Mouse (Mus musculus) liver, embryonic 12.5 days (tissue): ENCODE results near the gene Aida. TPM values are rescaled to one million over a fixed set of nuclear protein-coding genes. Genes with fewer than 3 reads are reported as not detected.
"Not testable (repeated sequence)": the region's sequence is repeated elsewhere in the genome, so short reads cannot be mapped to it uniquely, and the experiment has no call there.

Source experiments
- ATAC-seq: fragments of 200-750 bp; cut with Nextera tagmentation; 2 replicates; pipeline ENCODE4 v1.8.0; 2017; ENCODE audit warnings: moderate number of reproducible peaks, mild to moderate bottlenecking, moderate library complexity
- H3K27ac ChIP-seq: fragments of 300-500 bp; sonication (generic); 2 replicates; pipeline ENCODE4 v1.5.1; 2016; ENCODE audit warnings: mild to moderate bottlenecking
- H3K27me3 ChIP-seq: fragments of 300-500 bp; sonication (generic); replicated peaks from 2 replicates; pipeline ENCODE4 v1.6.1; 2016; ENCODE audit warnings: mild to moderate bottlenecking, moderate library complexity
- H3K36me3 ChIP-seq: fragments of 300-500 bp; sonication (generic); 2 replicates; pipeline ENCODE4 v1.6.1; 2016; ENCODE audit warnings: mild to moderate bottlenecking, moderate library complexity
- H3K4me1 ChIP-seq: fragments of 300-500 bp; sonication (generic); 2 replicates; pipeline ENCODE4 v1.6.1; 2016
- H3K4me2 ChIP-seq: fragments of 300-500 bp; sonication (generic); 2 replicates; pipeline ENCODE4 v1.6.1; 2016; ENCODE audit warnings: mild to moderate bottlenecking, moderate library complexity
- H3K4me3 ChIP-seq: fragments of 300-500 bp; sonication (generic); 2 replicates; pipeline ENCODE4 v1.5.1; 2016; ENCODE audit warnings: mild to moderate bottlenecking, moderate library complexity
- H3K9ac ChIP-seq: fragments of 300-500 bp; sonication (generic); 2 replicates; pipeline ENCODE4 v1.6.1; 2016; ENCODE audit warnings: mild to moderate bottlenecking, moderate library complexity
- H3K9me3 ChIP-seq: fragments of 300-500 bp; sonication (generic); replicated peaks from 2 replicates; pipeline ENCODE4 v1.6.1; 2016; ENCODE audit warnings: mild to moderate bottlenecking, moderate library complexity
- WGBS: fragments of 180-500 bp; shearing (Covaris S2); methylation state at CpG from one replicate; pipeline ENCODE4 v1.1.7; 2016; ENCODE audit not compliant: insufficient replicate concordance; 5-methylcytosine and 5-hydroxymethylcytosine counted together
- polyA plus RNA-seq: library from polyadenylated mRNA; unstranded; fragments of >200 nt; fragmentation: Nextera tagmentation; extraction: Ambion mirVana; gene quantifications from 2 replicates; pipeline ENCODE4 v1.2.1, GENCODE M21; 2016

The Aida gene
- polyA plus RNA-seq, 1 experiment from 2014 or later, result 26.9 TPM

GRCm38 (mm10) chr1:183288351-183288750 lies 8.0 kb upstream of the Aida start:
- no peaks in the 10 kb centered on the region for H3K27me3 ChIP-seq
- no peak overlapping the region for H3K4me2 ChIP-seq
- 80% methylated on average over 3 of the region's 3 CpGs for WGBS
- H3K4me1 ChIP-seq, result no peaks in the 10 kb centered on the region
- no peak overlapping the region for H3K4me3 ChIP-seq
- H3K9ac ChIP-seq, result no peak overlapping the region
- H3K9me3 ChIP-seq, result no peaks in the 10 kb centered on the region
- no peak overlapping the region for H3K27ac ChIP-seq
- H3K36me3 ChIP-seq, result peaks cover 95% of the 10 kb centered on the region
- no peak for ATAC-seq

GRCm38 (mm10) chr1:183289576-183289975 lies 6.8 kb upstream of the Aida start:
- no peaks in the 10 kb centered on the region for H3K4me1 ChIP-seq
- no peak overlapping the region for H3K4me2 ChIP-seq
- H3K27me3 ChIP-seq, result no peaks in the 10 kb centered on the region
- no peaks in the 10 kb centered on the region for H3K9me3 ChIP-seq
- no peak for ATAC-seq
- H3K36me3 ChIP-seq, result peaks cover 93% of the 10 kb centered on the region
- 86% methylated on average over 4 of the region's 4 CpGs for WGBS
- H3K27ac ChIP-seq, result no peak overlapping the region
- H3K4me3 ChIP-seq, result no peak overlapping the region
- no peak overlapping the region for H3K9ac ChIP-seq

GRCm38 (mm10) chr1:183296877-183297383 lies 540 bp downstream of the Aida start, which contains the start of gene Brox:
Brox (minus strand) TSS chr1:183297269.
- peak within 1 kb of the TSS; percentile 81 for H3K27ac ChIP-seq
- peaks cover 22% of the 10 kb centered on the region for H3K36me3 ChIP-seq
- WGBS, result under 1% methylated on average over 39 of the region's 39 CpGs
- H3K27me3 ChIP-seq, result no peaks in the 10 kb centered on the region
- peak within 1 kb of the TSS; percentile 74 for H3K9ac ChIP-seq
- H3K4me2 ChIP-seq, result peak within 1 kb of the TSS; percentile 69
- peak; percentile 88 for ATAC-seq
- H3K9me3 ChIP-seq, result no peaks in the 10 kb centered on the region
- peak within 1 kb of the TSS; percentile 65 for H3K4me3 ChIP-seq
- H3K4me1 ChIP-seq, result peaks cover 8% of the 10 kb centered on the region; the same call in 1 of the 2 replicates

- Histone ChIP-seq H3K27me3 (no peaks in the 10 kb centered on the region), H3K27ac (peak overlapping the region; percentile 81), H3K9me3 (no peaks in the 10 kb centered on the region), H3K4me1 (peaks cover 8% of the 10 kb centered on the region; the same call in 1 of the 2 replicates), H3K9ac (peak overlapping the region; percentile 74), H3K4me2 (peak overlapping the region; percentile 69), H3K36me3 (peaks cover 17% of the 10 kb centered on the region), H3K4me3 (peak overlapping the region; percentile 65)
- WGBS, result under 1% methylated on average over 30 of the region's 30 CpGs
- peak; percentile 73 for ATAC-seq
These were observed 1.1 kb downstream of the Aida start for GRCm38 (mm10) chr1:183297473-183297885.

GRCm38 (mm10) chr1:183297886-183298489 lies 1.6 kb downstream of the Aida start:
- Histone ChIP-seq H3K9ac (peak overlapping the region; percentile 74), H3K4me1 (peaks cover 8% of the 10 kb centered on the region; the same call in 1 of the 2 replicates), H3K9me3 (no peaks in the 10 kb centered on the region), H3K4me2 (peak overlapping the region; percentile 69), H3K27ac (peak overlapping the region; percentile 81), H3K36me3 (peaks cover 12% of the 10 kb centered on the region), H3K27me3 (no peaks in the 10 kb centered on the region), H3K4me3 (peak overlapping the region; percentile 65)
- peak; percentile 59 for ATAC-seq
- under 1% methylated on average over 20 of the region's 20 CpGs for WGBS

- ATAC-seq, result no peak
- 79% methylated on average over 6 of the region's 6 CpGs for WGBS
- Histone ChIP-seq H3K27ac (no peak overlapping the region), H3K9me3 (no peaks in the 10 kb centered on the region), H3K4me1 (peaks cover 8% of the 10 kb centered on the region; the same call in 1 of the 2 replicates), H3K36me3 (peaks cover under 1% of the 10 kb centered on the region; the same call in 1 of the 2 replicates), H3K4me3 (no peak overlapping the region), H3K27me3 (no peaks in the 10 kb centered on the region), H3K9ac (no peak overlapping the region), H3K4me2 (no peak overlapping the region)
These were observed 2.8 kb downstream of the Aida start for GRCm38 (mm10) chr1:183299161-183299560.

- WGBS, result 76% methylated on average over 3 of the region's 3 CpGs
- no peaks in the 10 kb centered on the region for H3K4me1 ChIP-seq
- H3K9me3 ChIP-seq, result no peaks in the 10 kb centered on the region
- no peak overlapping the region for H3K27ac ChIP-seq
- no peaks in the 10 kb centered on the region for H3K27me3 ChIP-seq
- peaks cover 54% of the 10 kb centered on the region for H3K36me3 ChIP-seq
- no peak overlapping the region for H3K4me2 ChIP-seq
- no peak for ATAC-seq
- no peak overlapping the region for H3K4me3 ChIP-seq
- no peak overlapping the region for H3K9ac ChIP-seq
These were observed 11.2 kb downstream of the Aida start for GRCm38 (mm10) chr1:183307555-183307954.

GRCm38 (mm10) chr1:183308476-183308875 lies 12.1 kb downstream of the Aida start:
- Histone ChIP-seq H3K36me3 (peaks cover 62% of the 10 kb centered on the region), H3K27me3 (no peaks in the 10 kb centered on the region), H3K4me1 (no peaks in the 10 kb centered on the region), H3K9me3 (no peaks in the 10 kb centered on the region), H3K4me2 (no peak overlapping the region), H3K4me3 (no peak overlapping the region), H3K27ac (no peak overlapping the region), H3K9ac (no peak overlapping the region)
- 83% methylated on average over 1 of the region's 1 CpGs for WGBS
- no peak for ATAC-seq

GRCm38 (mm10) chr1:183309601-183310000 lies 13.2 kb downstream of the Aida start:
- H3K9ac ChIP-seq, ATAC-seq, H3K4me2 ChIP-seq, H3K4me1 ChIP-seq, H3K27me3 ChIP-seq, H3K4me3 ChIP-seq, H3K9me3 ChIP-seq, H3K27ac ChIP-seq: not testable (repeated sequence)
- WGBS, result 91% methylated on average over 2 of the region's 2 CpGs
- H3K36me3 ChIP-seq, result peaks cover 72% of the 10 kb centered on the region

- no peak overlapping the region for H3K4me3 ChIP-seq
- peaks cover 83% of the 10 kb centered on the region for H3K36me3 ChIP-seq
- no peak for ATAC-seq
- no peaks in the 10 kb centered on the region for H3K4me1 ChIP-seq
- no peak overlapping the region for H3K4me2 ChIP-seq
- WGBS, result 79% methylated on average over 2 of the region's 2 CpGs
- no peak overlapping the region for H3K9ac ChIP-seq
- H3K9me3 ChIP-seq, result no peaks in the 10 kb centered on the region
- H3K27ac ChIP-seq, result no peak overlapping the region
- H3K27me3 ChIP-seq, result no peaks in the 10 kb centered on the region
These were observed 15.7 kb downstream of the Aida start for GRCm38 (mm10) chr1:183312076-183312475.

- WGBS, result 72% methylated on average over 2 of the region's 2 CpGs
- Histone ChIP-seq H3K36me3 (peaks cover 85% of the 10 kb centered on the region), H3K4me2 (no peak overlapping the region), H3K27ac (no peak overlapping the region), H3K9ac (no peak overlapping the region), H3K4me3 (no peak overlapping the region), H3K4me1 (no peaks in the 10 kb centered on the region), H3K9me3 (no peaks in the 10 kb centered on the region), H3K27me3 (no peaks in the 10 kb centered on the region)
- ATAC-seq, result no peak
These were observed 19.4 kb downstream of the Aida start for GRCm38 (mm10) chr1:183315783-183316182.

GRCm38 (mm10) chr1:183320708-183321107 lies 24.3 kb downstream of the Aida start:
- Histone ChIP-seq H3K36me3 (peaks cover 87% of the 10 kb centered on the region), H3K27ac (no peak overlapping the region), H3K4me1 (no peaks in the 10 kb centered on the region), H3K4me3 (no peak overlapping the region), H3K9me3 (peaks cover 3% of the 10 kb centered on the region; the same call in 1 of the 2 replicates), H3K9ac (no peak overlapping the region), H3K27me3 (no peaks in the 10 kb centered on the region), H3K4me2 (no peak overlapping the region)
- ATAC-seq, result no peak
- 53% methylated on average over 3 of the region's 3 CpGs for WGBS
